Mouse (Mus musculus) neural tube, embryonic 11.5 days (tissue): ENCODE data around the gene Grm4. TPM values are rescaled to one million over a fixed set of nuclear protein-coding genes. Genes with fewer than 3 reads are reported as not detected.
A peak's percentile ranks its signal among the peaks of the same experiment; 100 is the strongest.

Experiments used
- ATAC-seq: fragments of 200-750 bp; cut with Nextera tagmentation; 2 replicates; pipeline ENCODE4 v1.8.0; 2017; ENCODE audit warnings: moderate number of reproducible peaks, mild to moderate bottlenecking, moderate TSS enrichment, moderate library complexity; ENCODE audit not compliant: insufficient read depth, low FRiP score, low TSS enrichment
- DNase-seq: peaks from one replicate; pipeline ENCODE4 v3.0.0-alpha.2; 2015; ENCODE audit warnings: low spot score
- H3K27ac ChIP-seq: fragments of 300-500 bp; sonication (generic); 2 replicates; pipeline ENCODE4 v1.5.1; 2014; ENCODE audit warnings: low read depth, mild to moderate bottlenecking, low read length
- H3K27me3 ChIP-seq: fragments of 300-500 bp; sonication (generic); 2 replicates; pipeline ENCODE4 v1.6.1; 2014; ENCODE audit warnings: mild to moderate bottlenecking, low read length, mixed read lengths; ENCODE audit not compliant: control insufficient read depth, insufficient read depth
- H3K36me3 ChIP-seq: fragments of 300-500 bp; sonication (generic); 2 replicates; pipeline ENCODE4 v1.6.1; 2014; ENCODE audit warnings: mild to moderate bottlenecking, low read length, moderate library complexity, mixed read lengths; ENCODE audit not compliant: control insufficient read depth, insufficient read depth
- H3K4me1 ChIP-seq: fragments of 300-500 bp; sonication (generic); 2 replicates; pipeline ENCODE4 v1.6.1; 2014; ENCODE audit warnings: low read length, mixed read lengths; ENCODE audit not compliant: control insufficient read depth, insufficient read depth
- H3K4me2 ChIP-seq: fragments of 300-500 bp; sonication (generic); 2 replicates; pipeline ENCODE4 v1.6.1; 2014; ENCODE audit warnings: low read depth, mild to moderate bottlenecking, moderate library complexity
- H3K4me3 ChIP-seq: fragments of 300-500 bp; sonication (generic); 2 replicates; pipeline ENCODE4 v1.5.1; 2014; ENCODE audit warnings: low read depth, low read length
- H3K9ac ChIP-seq: fragments of 300-500 bp; sonication (generic); 2 replicates; pipeline ENCODE4 v1.6.1; 2014; ENCODE audit warnings: mild to moderate bottlenecking, low read length
- H3K9me3 ChIP-seq: fragments of 300-500 bp; sonication (generic); 2 replicates; pipeline ENCODE4 v1.6.1; 2016; ENCODE audit warnings: low read length; ENCODE audit not compliant: control insufficient read depth
- WGBS: fragments of 180-500 bp; shearing (Covaris S2); extraction: QIAGEN DNeasy Blood & Tissue Kit; methylation state at CpG from one replicate; pipeline ENCODE4 v1.1.7; 2014; 5-methylcytosine and 5-hydroxymethylcytosine counted together
- polyA plus RNA-seq: library from polyadenylated mRNA; unstranded; fragments of >200 nt; fragmentation: Nextera tagmentation; extraction: Ambion mirVana; gene quantifications from 2 replicates; pipeline ENCODE4 v1.2.1, GENCODE M21; 2014

The Grm4 gene
- polyA plus RNA-seq, 1 experiment from 2014 or later = 2.5 TPM

GRCm38 (mm10) chr17:27466620-27467019, 54.6 kb downstream of the Grm4 start:
- no peak overlapping the region for H3K9ac ChIP-seq

GRCm38 (mm10) chr17:27465924-27466323, 55.3 kb downstream of the Grm4 start:
- ATAC-seq = no peak

More at GRCm38 (mm10) chr17:27466620-27467019, 54.6 kb downstream of the Grm4 start:
- WGBS = 34% methylated on average over 6 of the region's 6 CpGs
- Histone ChIP-seq H3K4me2 (no peak overlapping the region), H3K4me3 (no peak overlapping the region), H3K27ac (no peak overlapping the region), H3K27me3 (no peaks in the 10 kb centered on the region), H3K9me3 (no peaks in the 10 kb centered on the region), H3K4me1 (no peaks in the 10 kb centered on the region), H3K36me3 (no peaks in the 10 kb centered on the region)
- no peak for ATAC-seq
- DNase-seq = peak; percentile 68

GRCm38 (mm10) chr17:27464327-27464962, 56.8 kb downstream of the Grm4 start:
- Histone ChIP-seq H3K27me3 (no peaks in the 10 kb centered on the region), H3K27ac (no peak overlapping the region), H3K4me3 (no peak overlapping the region), H3K4me2 (no peak overlapping the region), H3K36me3 (no peaks in the 10 kb centered on the region), H3K9ac (no peak overlapping the region), H3K9me3 (no peaks in the 10 kb centered on the region), H3K4me1 (no peaks in the 10 kb centered on the region)
- WGBS = 55% methylated on average over 8 of the region's 8 CpGs
- DNase-seq (no peak), ATAC-seq (no peak)

More at GRCm38 (mm10) chr17:27465924-27466323, 55.3 kb downstream of the Grm4 start:
- Histone ChIP-seq H3K4me3 (no peak overlapping the region), H3K9me3 (no peaks in the 10 kb centered on the region), H3K27ac (no peak overlapping the region), H3K4me2 (no peak overlapping the region), H3K27me3 (no peaks in the 10 kb centered on the region), H3K36me3 (no peaks in the 10 kb centered on the region), H3K4me1 (no peaks in the 10 kb centered on the region), H3K9ac (no peak overlapping the region)
- no peak for DNase-seq
- 68% methylated on average over 8 of the region's 8 CpGs for WGBS

DNA sequence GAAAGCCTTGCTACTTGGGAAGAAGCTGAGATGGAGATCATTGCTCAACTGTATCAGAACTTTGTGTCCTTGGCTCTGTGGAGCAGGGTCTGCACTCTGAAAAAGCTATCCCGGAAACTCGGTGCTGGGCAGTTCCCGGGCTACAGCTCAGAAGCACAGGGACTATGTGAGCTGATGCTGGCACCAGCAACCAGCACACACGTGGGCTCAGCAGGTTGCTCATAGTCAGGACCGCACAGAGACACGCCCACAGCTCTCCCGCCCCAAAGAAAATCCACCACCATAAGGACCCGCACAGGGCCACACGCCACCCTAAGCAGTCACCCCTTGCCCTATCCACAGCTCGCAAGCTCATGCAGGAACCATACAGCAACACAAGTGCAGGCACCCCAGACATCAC, 61.2 kb downstream of the Grm4 start:
- no peak overlapping the region for H3K9ac ChIP-seq
- no peak overlapping the region for H3K4me2 ChIP-seq
- H3K4me1 ChIP-seq = no peaks in the 10 kb centered on the region
- H3K27me3 ChIP-seq = no peaks in the 10 kb centered on the region
- 81% methylated on average over 10 of the region's 10 CpGs for WGBS
- ATAC-seq (no peak), DNase-seq (no peak)
- no peak overlapping the region for H3K4me3 ChIP-seq
- no peak overlapping the region for H3K27ac ChIP-seq
- no peaks in the 10 kb centered on the region for H3K36me3 ChIP-seq
- H3K9me3 ChIP-seq = no peaks in the 10 kb centered on the region

DNA sequence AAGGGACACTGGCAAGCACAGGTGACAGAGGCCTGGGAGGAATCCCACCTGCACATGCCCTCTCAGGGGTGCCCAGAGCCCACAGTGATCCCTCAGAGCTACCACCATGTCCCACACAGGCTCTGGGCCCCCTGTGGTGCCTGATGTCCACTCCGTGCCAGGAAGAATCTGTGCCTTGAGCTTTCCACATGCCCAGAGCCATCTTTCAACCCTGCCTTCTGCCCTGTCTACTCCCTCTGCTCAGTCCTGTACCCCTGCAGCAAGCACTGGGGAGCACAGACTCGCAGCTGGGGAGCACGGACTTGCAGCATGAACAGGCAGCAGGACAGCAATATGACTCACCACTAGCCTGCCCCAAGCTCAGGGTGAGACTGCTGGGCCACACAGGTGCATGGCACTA, 62.0 kb downstream of the Grm4 start:
- Histone ChIP-seq H3K4me3 (no peak overlapping the region), H3K27me3 (no peaks in the 10 kb centered on the region), H3K9me3 (no peaks in the 10 kb centered on the region), H3K36me3 (no peaks in the 10 kb centered on the region), H3K4me1 (no peaks in the 10 kb centered on the region), H3K27ac (no peak overlapping the region), H3K4me2 (no peak overlapping the region), H3K9ac (no peak overlapping the region)
- DNase-seq (no peak), ATAC-seq (no peak)
- 81% methylated on average over 3 of the region's 3 CpGs for WGBS

GRCm38 (mm10) chr17:27457863-27458494, 63.2 kb downstream of the Grm4 start:
- H3K36me3 ChIP-seq = no peaks in the 10 kb centered on the region
- no peak overlapping the region for H3K9ac ChIP-seq
- WGBS = 88% methylated on average over 3 of the region's 3 CpGs
- no peaks in the 10 kb centered on the region for H3K27me3 ChIP-seq
- ATAC-seq (no peak), DNase-seq (no peak)
- no peaks in the 10 kb centered on the region for H3K9me3 ChIP-seq
- no peak overlapping the region for H3K27ac ChIP-seq
- H3K4me3 ChIP-seq = no peak overlapping the region; the same call in 1 of the 2 replicates
- H3K4me1 ChIP-seq = no peaks in the 10 kb centered on the region
- H3K4me2 ChIP-seq = no peak overlapping the region

- WGBS = 83% methylated on average over 9 of the region's 9 CpGs
- H3K9ac ChIP-seq = no peak overlapping the region
- no peak overlapping the region for H3K4me2 ChIP-seq
- H3K4me1 ChIP-seq = no peaks in the 10 kb centered on the region
- DNase-seq (no peak), ATAC-seq (no peak)
- no peak overlapping the region for H3K4me3 ChIP-seq
- H3K9me3 ChIP-seq = no peaks in the 10 kb centered on the region
- no peaks in the 10 kb centered on the region for H3K36me3 ChIP-seq
- no peaks in the 10 kb centered on the region for H3K27me3 ChIP-seq
- no peak overlapping the region for H3K27ac ChIP-seq
Observed at GRCm38 (mm10) chr17:27457038-27457577, 64.1 kb downstream of the Grm4 start.

DNA sequence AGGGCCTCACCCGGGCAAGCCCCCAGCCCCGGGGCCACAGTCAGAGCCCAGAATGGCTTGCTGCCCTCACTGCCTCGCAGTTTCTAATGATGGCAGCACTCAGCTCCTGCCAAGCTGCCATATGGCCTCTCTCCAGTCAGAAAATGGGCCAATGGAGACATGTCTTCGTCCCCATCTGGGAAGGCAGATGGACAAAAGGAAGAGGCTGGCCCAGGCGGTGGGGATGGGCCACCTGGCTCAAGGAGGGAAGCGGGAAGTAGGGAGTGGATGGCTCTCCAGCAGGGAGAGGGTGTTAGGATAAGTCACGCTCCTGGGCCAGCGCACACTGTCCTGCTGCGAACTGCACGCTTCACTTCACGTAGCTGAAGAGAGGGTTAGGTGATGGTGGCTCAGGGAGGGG, 64.8 kb downstream of the Grm4 start:
- no peaks in the 10 kb centered on the region for H3K27me3 ChIP-seq
- H3K27ac ChIP-seq = no peak overlapping the region
- no peak overlapping the region for H3K4me2 ChIP-seq
- 50% methylated on average over 11 of the region's 11 CpGs for WGBS
- no peaks in the 10 kb centered on the region for H3K9me3 ChIP-seq
- H3K4me1 ChIP-seq = no peaks in the 10 kb centered on the region
- no peak overlapping the region for H3K9ac ChIP-seq
- DNase-seq = no peak
- ATAC-seq = no peak
- H3K4me3 ChIP-seq = no peak overlapping the region
- H3K36me3 ChIP-seq = no peaks in the 10 kb centered on the region
